Mouse (Mus musculus): ENCODE results near the gene Dars2. TPM values are rescaled to one million over a fixed set of nuclear protein-coding genes. Genes with fewer than 3 reads are reported as not detected.
A peak's percentile ranks its signal among the peaks of the same experiment; 100 is the strongest.
"Not testable (repeated sequence)": the region's sequence is repeated elsewhere in the genome, so short reads cannot be mapped to it uniquely, and the experiment has no call there.

Gene Dars2
- total RNA-seq, 2 experiments from 2014 or later: 18.2 to 23.1 TPM

GRCm38 (mm10) chr1:161036411-161036841 lies 34.0 kb downstream of the Dars2 start:
- ATAC-seq (replicated peaks; ENCODE audit: low FRiP score, poor library complexity, severe bottlenecking): no peak

GRCm38 (mm10) chr1:161035786-161036404 lies 34.6 kb downstream of the Dars2 start:
- ATAC-seq (replicated peaks; ENCODE audit: low FRiP score, poor library complexity, severe bottlenecking): no peak

GRCm38 (mm10) chr1:161035281-161035785 lies 35.1 kb downstream of the Dars2 start:
- ATAC-seq (replicated peaks; ENCODE audit: low FRiP score, poor library complexity, severe bottlenecking): peak; percentile 64

- peak; percentile 83 for ATAC-seq (replicated peaks; ENCODE audit: low FRiP score, poor library complexity, severe bottlenecking)
Measured at GRCm38 (mm10) chr1:161034435-161035280, 35.8 kb downstream of the Dars2 start, which contains the start of gene Zbtb37. TSS of gene Zbtb37 (minus strand) at chr1:161034849.

GRCm38 (mm10) chr1:161033856-161034434 lies 36.5 kb downstream of the Dars2 start:
- no peak for ATAC-seq (replicated peaks; ENCODE audit: low FRiP score, poor library complexity, severe bottlenecking)

GRCm38 (mm10) chr1:161032345-161032744 lies 38.1 kb downstream of the Dars2 start:
- no peak for ATAC-seq (replicated peaks; ENCODE audit: low FRiP score, poor library complexity, severe bottlenecking)

- no peak for ATAC-seq (replicated peaks; ENCODE audit: low FRiP score, poor library complexity, severe bottlenecking)
Measured at GRCm38 (mm10) chr1:161031881-161032280, 38.6 kb downstream of the Dars2 start.

GRCm38 (mm10) chr1:161030058-161030457 lies 40.4 kb downstream of the Dars2 start:
- no peak for ATAC-seq (replicated peaks; ENCODE audit: low FRiP score, poor library complexity, severe bottlenecking)

- not testable (repeated sequence) for ATAC-seq (replicated peaks; ENCODE audit: low FRiP score, poor library complexity, severe bottlenecking)
Measured at GRCm38 (mm10) chr1:161028427-161028826, 42.0 kb downstream of the Dars2 start.

- ATAC-seq (replicated peaks; ENCODE audit: low FRiP score, poor library complexity, severe bottlenecking): no peak
Measured at GRCm38 (mm10) chr1:161027196-161027595, 43.3 kb downstream of the Dars2 start.

- ATAC-seq (replicated peaks; ENCODE audit: low FRiP score, poor library complexity, severe bottlenecking): no peak
Measured at GRCm38 (mm10) chr1:161025410-161026210, 44.8 kb downstream of the Dars2 start.

- no peak for ATAC-seq (replicated peaks; ENCODE audit: low FRiP score, poor library complexity, severe bottlenecking)
Measured at GRCm38 (mm10) chr1:161020051-161020450, 50.4 kb downstream of the Dars2 start.

- ATAC-seq (replicated peaks; ENCODE audit: low FRiP score, poor library complexity, severe bottlenecking): no peak
Measured at GRCm38 (mm10) chr1:161016378-161016777, 54.1 kb downstream of the Dars2 start.

GRCm38 (mm10) chr1:161010436-161010835 lies 60.0 kb downstream of the Dars2 start:
- no peak for ATAC-seq (replicated peaks; ENCODE audit: low FRiP score, poor library complexity, severe bottlenecking)

GRCm38 (mm10) chr1:161008038-161008437 lies 62.4 kb downstream of the Dars2 start:
- no peak for ATAC-seq (replicated peaks; ENCODE audit: low FRiP score, poor library complexity, severe bottlenecking)

GRCm38 (mm10) chr1:161006471-161006870 lies 64.0 kb downstream of the Dars2 start:
- ATAC-seq (replicated peaks; ENCODE audit: low FRiP score, poor library complexity, severe bottlenecking): no peak

- ATAC-seq (replicated peaks; ENCODE audit: low FRiP score, poor library complexity, severe bottlenecking): no peak
Measured at GRCm38 (mm10) chr1:161005526-161005925, 64.9 kb downstream of the Dars2 start.

GRCm38 (mm10) chr1:161004942-161005341 lies 65.5 kb downstream of the Dars2 start:
- no peak for ATAC-seq (replicated peaks; ENCODE audit: low FRiP score, poor library complexity, severe bottlenecking)

GRCm38 (mm10) chr1:160993851-160994250 lies 76.6 kb downstream of the Dars2 start:
- no peak for ATAC-seq (replicated peaks; ENCODE audit: low FRiP score, poor library complexity, severe bottlenecking)

All from erythroid progenitor cell, adult 5-6 weeks (primary cell).